Mouse (Mus musculus): ENCODE measurements at regions not wholly inside any gene's neighbourhood (a gene's known extent, or its start where the extent isn't known, plus 50 kb on each side); places are given as distances from the start of the nearest gene placed in this dataset.
"Not testable (repeated sequence)": the region's sequence is repeated elsewhere in the genome, so short reads cannot be mapped to it uniquely, and the experiment has no call there.

GRCm38 (mm10) chr15:37114119-37114518 lies 106.5 kb upstream of the Zfp706 start:
- DNase-seq (ENCODE audit: extremely low spot score in 1 of 2, low spot score in 2 of 2): peak; percentile 42 to 78
- intact Hi-C loops (cut with DNase I): no loop called here

DNA sequence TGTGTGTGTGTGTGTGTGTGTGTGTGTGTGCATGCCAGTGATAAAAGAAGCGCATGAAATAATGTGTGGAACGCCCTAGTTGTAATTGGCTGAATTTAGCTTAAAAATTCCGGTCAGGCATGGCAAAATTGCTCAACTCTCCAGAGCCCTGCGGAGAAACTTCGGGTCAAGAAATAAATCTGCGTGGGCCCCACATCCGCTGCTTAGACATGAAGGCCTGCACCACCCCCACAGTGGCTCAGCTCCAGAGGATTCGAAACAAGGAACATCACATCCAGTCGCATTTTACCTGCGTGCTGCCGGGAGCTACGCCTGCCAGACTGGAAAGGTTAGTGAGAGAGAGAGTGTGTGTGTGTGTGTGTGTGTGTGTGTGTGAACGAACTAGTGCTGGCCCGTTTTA lies 102.9 kb upstream of the Zfp706 start:
- intact Hi-C loops (cut with DNase I): no loop called here

DNA sequence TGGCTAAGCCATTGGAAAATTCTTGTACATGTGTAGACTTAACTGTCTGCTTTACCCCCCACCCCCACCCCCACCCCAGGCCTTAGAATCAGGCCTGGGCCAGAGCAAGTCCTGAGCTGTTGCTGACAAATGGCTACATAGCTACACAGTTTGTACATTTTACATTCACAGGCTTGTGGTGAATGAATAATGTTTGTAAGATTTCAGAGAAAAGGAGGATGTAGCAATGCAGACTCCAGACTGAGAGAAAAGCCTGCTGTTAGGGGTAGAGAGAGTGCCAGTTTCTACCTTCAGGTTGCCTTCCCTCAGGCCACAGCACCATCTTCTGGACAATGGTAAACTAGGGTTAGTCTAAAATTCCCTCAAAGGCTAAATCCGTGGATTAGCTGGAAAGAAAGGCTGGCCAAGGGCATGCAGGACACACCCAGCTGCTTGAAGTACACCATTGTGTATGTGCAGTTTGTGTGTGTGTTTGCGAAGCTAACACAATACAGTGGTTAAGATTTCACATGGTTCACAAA lies 94.5 kb upstream of the Zfp706 start:
- intact Hi-C loops (cut with DNase I): loop anchor here (10.0 kb wide), 2 partner anchors 97 to 307 kb away; partner anchors contain the start of gene Zfp706
- DNase-seq (ENCODE audit: extremely low spot score in 1 of 2, low spot score in 2 of 2): no peak

More for the DNA sequence above, 102.9 kb upstream of the Zfp706 start:
- no peak for DNase-seq (ENCODE audit: extremely low spot score in 1 of 2, low spot score in 2 of 2)

- DNase-seq (ENCODE audit: extremely low spot score in 1 of 2, low spot score in 2 of 2): no peak
- intact Hi-C loops (cut with DNase I): loop anchor here (2.0 to 10.0 kb wide), 3 partner anchors 97 to 387 kb away; partner anchors contain the start of gene Zfp706
These were observed 93.8 kb upstream of the Zfp706 start for GRCm38 (mm10) chr15:37101419-37101818.

DNA sequence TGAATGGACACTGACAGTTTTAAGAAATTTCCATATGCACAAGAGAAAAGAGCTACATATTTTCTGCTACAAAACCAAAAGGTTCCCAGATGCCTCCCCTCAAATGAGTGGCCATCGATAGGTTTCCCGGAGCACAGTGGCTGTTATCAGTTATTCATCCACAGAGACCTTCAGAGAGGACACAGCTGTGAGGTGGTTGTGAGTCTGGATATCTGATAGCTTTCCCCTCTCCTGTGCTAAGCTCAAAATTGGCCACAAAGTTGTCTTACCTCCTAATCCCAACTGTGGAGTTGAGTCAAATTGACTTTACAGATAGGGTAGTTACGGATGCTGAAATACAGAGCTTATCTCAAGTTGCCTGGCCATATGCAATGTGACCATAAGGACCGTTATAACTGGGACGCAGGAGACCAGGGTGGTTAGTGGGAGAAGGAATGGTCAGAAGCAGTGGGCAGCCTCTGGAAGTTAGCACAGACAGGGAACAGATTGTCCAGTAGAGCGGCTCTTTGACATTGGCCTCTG lies 93.3 kb upstream of the Zfp706 start:
- intact Hi-C loops (cut with DNase I): loop anchor here (2.0 to 10.0 kb wide), 3 partner anchors 96 to 386 kb away; partner anchors contain the start of gene Zfp706
- no peak for DNase-seq (ENCODE audit: extremely low spot score in 1 of 2, low spot score in 2 of 2)

DNA sequence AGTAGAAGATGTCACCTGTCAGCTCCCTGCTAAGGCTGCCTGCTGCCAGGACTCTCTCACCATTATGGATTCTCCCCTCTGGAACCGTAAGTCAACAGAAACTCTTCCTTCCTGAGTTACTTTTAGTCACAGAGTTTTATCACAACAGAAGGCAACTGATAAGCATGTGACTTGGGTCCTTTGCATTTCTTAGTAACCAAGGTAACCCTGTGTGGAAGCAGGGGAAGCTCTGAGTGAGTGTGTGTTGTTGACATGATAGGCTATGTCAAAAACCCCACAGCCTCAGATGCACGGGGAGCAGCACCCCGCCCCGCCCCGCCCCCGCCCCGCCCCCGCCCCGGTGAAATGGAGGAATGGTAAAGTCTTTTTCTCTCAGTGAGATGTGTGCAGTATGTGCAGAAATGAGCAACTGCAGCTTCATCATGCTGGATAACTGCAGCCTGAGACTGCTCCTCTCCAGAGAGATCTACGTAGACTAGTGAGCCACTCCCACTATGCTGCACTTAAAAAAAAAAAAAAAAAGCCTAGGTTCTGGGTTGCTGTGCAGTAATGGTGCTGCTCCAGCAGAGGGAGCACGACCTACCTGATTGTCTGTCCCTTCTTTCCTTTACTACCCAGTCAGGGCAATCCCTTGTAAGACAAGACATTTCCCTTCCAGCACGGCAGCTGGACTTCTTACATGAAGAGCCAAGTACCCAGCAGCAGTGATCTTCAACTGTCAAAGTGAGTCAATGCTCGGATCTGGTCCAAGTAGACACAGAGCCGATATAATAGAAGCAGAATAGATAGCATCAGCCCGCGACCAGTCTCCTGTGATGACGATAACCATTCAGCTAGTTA lies 92.6 kb upstream of the Zfp706 start:
- intact Hi-C loops (cut with DNase I): loop anchor here (2.0 to 10.0 kb wide), 3 partner anchors 95 to 385 kb away; partner anchors contain the start of gene Zfp706

DNA sequence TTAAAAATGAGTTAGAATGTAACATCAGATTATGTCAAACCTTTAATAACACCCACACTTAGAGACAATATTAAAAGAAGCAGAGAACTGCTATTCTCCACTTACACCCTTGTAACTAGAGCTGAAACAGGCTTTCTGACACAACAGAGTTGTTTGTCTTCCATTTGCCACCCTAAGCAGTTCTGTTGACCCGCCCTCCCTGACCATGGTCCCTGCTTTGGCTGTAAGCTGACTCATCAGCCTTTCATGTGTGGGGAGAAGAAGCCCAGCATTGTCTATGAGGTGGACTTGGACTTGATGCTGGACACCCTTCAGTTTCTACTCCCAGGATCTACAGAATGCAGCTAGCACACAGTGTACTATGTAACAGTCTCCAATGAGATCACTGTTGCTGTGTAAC lies 91.6 kb upstream of the Zfp706 start:
- no peak for DNase-seq (ENCODE audit: extremely low spot score in 1 of 2, low spot score in 2 of 2)
- intact Hi-C loops (cut with DNase I): no loop called here

More for the DNA sequence above, 92.6 kb upstream of the Zfp706 start:
- peak; percentile 40 to 53 for DNase-seq (ENCODE audit: extremely low spot score in 1 of 2, low spot score in 2 of 2)

- DNase-seq (ENCODE audit: extremely low spot score in 1 of 2, low spot score in 2 of 2): no peak
- intact Hi-C loops (cut with DNase I): no loop called here
These were observed 89.9 kb upstream of the Zfp706 start for GRCm38 (mm10) chr15:37097426-37097825.

- DNase-seq (ENCODE audit: extremely low spot score in 1 of 2, low spot score in 2 of 2); intact Hi-C loops (cut with DNase I): not testable (repeated sequence)
These were observed 83.6 kb upstream of the Zfp706 start for GRCm38 (mm10) chr15:37091171-37091570.

DNA sequence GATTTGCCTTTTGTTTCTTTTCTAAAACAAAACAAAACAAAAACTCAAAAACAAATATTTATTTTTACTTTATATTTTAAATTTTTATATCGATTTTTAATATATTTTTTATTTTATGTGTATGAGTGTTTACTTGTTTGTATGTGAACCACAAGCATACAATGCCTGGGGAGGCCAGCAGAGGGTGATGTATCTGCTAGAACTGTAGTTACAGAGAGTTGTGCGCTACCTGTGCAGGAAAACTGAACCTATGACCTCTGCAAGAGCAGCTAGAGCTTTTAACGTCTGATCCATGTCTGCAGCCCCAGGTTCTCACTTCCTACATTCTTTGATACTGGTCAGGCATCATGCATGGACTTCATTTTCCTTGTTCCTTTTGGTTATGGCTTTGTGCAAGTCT lies 76.2 kb upstream of the Zfp706 start:
- intact Hi-C loops (cut with DNase I): no loop called here
- no peak for DNase-seq (ENCODE audit: extremely low spot score in 1 of 2, low spot score in 2 of 2)

- intact Hi-C loops (cut with DNase I): no loop called here
- DNase-seq (ENCODE audit: extremely low spot score in 1 of 2, low spot score in 2 of 2): no peak
These were observed 74.3 kb upstream of the Zfp706 start for GRCm38 (mm10) chr15:37081836-37082235.

DNA sequence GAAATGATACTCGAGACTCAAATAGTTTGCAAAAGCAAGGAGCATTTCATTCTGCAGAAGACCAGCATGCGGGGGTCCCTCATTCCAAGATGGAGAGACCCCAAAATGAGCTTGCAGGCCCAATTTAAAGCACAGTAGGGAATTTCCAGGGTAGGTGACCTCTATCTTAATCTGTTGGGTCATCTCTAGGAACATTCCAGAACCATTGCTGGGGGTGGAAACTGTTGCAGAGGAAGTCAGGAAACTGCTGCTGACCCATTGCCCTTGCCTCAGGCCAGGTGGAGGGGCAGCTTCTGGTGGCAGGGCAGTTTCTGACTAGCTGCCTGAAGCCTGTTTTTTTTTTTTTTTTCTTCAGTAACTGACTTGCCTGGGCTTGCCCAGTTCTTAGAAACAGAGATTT lies 73.4 kb upstream of the Zfp706 start:
- intact Hi-C loops (cut with DNase I): no loop called here
- DNase-seq (ENCODE audit: extremely low spot score in 1 of 2, low spot score in 2 of 2): no peak

DNA sequence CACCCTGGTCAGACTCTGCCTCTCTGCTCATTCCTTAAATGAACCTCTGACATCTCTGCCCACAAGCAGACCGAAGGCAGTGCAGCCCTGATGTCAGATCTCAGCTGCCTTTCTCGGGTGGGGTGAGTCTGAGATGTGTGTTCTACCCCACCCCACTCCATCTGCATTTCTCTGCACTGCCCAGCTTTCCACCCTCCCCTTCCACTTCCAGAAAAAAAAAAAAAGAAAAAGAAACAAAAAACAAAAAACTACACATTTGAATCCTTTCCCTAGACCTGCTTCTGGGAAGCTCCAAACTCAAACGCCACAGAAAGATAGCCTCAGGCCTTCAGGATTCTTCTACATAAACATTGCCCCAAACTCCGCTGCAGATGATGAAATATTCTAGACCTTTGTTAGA lies 72.8 kb upstream of the Zfp706 start:
- DNase-seq (ENCODE audit: extremely low spot score in 1 of 2, low spot score in 2 of 2): no peak
- intact Hi-C loops (cut with DNase I): no loop called here

- DNase-seq (ENCODE audit: extremely low spot score in 1 of 2, low spot score in 2 of 2); intact Hi-C loops (cut with DNase I): not testable (repeated sequence)
These were observed 66.6 kb upstream of the Zfp706 start for GRCm38 (mm10) chr15:37074207-37074606.

GRCm38 (mm10) chr15:37072202-37072862 lies 64.8 kb upstream of the Zfp706 start:
- DNase-seq (ENCODE audit: extremely low spot score in 1 of 2, low spot score in 2 of 2): no peak
- intact Hi-C loops (cut with DNase I): no loop called here

DNA sequence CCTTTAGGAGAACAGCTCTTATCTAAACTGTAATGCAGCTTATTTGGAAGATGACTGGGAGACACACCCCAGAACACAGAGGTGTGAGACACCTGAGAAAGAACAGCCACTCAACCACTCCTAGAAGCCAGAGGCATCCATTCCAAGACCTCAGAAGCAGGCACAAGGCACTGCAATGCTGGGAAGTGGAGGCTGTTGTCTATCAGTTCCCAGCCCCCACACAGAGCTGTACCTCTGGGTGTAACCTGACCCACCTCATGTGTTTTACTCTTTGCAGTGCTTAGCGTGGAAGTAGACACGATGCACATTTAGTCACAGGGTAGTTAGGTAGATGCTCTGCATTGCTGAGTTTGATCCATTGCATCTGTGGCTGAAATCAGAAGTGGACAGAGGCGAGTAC lies 62.6 kb upstream of the Zfp706 start:
- no peak for DNase-seq (ENCODE audit: extremely low spot score in 1 of 2, low spot score in 2 of 2)
- intact Hi-C loops (cut with DNase I): no loop called here

DNA sequence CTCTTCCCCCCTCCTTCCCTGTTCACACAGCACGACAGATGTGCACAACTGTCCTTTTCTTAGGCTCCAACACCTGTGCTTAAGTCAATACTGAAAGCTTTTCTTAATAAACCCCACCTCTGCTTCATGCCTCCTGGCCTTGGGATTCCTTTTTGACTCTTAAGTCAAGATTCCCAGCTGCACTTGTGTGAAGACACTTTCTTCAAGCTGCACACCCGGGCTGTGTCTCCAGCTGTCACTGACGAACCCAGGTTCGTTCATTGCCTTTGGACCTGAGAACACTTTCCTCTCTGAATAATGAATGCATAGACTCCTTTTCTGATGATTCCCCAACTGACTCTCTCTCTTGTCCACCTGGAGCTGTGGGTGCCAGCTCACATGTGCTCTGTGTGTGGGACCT lies 59.8 kb upstream of the Zfp706 start:
- no peak for DNase-seq (ENCODE audit: extremely low spot score in 1 of 2, low spot score in 2 of 2)
- intact Hi-C loops (cut with DNase I): no loop called here

DNA sequence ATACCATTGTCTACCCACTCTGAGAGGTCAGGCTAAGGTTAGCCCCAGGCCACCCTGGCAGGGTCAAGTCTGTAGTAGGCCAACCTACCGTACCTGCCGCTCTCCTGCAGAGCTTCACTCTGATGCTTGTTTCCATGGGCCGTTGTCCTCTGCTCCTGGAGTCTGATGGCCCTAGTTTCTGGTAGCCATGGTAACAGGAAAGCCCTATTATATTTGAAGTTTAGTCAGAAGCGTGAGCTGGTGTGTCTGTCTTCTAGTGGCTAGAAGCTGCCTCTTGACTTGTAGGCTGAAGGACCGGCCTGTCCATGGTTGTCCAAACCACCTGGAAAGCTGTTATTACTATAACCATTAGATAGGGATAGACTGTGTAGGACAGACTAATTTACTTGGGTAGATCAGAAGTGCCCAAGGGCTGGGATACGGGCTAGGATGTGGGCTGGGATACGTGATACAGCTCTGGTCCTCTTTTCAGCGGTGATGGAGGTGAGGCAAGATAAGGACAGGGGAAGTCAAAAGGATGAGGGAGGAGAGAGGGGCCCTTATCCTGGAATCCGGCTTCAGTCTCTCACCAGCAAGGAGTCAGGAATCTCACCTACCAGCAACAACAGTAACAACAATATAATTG lies 58.5 kb upstream of the Zfp706 start:
- no peak for DNase-seq (ENCODE audit: extremely low spot score in 1 of 2, low spot score in 2 of 2)
- intact Hi-C loops (cut with DNase I): no loop called here

DNA sequence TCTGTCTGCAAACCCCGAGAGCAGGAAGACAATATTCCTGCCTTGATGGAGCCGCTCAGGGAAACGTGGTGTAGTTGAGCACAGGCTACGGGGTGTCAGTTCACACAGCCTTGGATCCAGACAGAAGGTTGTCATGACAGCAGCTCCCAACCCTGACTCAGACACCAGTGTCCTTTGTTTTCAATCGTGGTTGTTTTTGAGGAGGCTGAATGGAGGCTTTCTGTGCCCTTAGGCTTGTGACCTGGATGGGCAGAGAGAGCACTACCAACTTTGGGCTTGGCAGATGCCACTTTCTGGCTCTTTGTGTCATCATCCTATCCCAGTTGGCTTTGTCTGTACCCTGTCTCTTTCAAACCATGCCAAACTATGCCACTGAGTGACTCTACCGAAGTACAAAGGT lies 57.8 kb upstream of the Zfp706 start:
- no peak for DNase-seq (ENCODE audit: extremely low spot score in 1 of 2, low spot score in 2 of 2)
- intact Hi-C loops (cut with DNase I): no loop called here

Data from left cerebral cortex, postnatal 10 days (tissue).